Mouse (Mus musculus): Measurements from ENCODE around the gene Ccrl2.

DNA sequence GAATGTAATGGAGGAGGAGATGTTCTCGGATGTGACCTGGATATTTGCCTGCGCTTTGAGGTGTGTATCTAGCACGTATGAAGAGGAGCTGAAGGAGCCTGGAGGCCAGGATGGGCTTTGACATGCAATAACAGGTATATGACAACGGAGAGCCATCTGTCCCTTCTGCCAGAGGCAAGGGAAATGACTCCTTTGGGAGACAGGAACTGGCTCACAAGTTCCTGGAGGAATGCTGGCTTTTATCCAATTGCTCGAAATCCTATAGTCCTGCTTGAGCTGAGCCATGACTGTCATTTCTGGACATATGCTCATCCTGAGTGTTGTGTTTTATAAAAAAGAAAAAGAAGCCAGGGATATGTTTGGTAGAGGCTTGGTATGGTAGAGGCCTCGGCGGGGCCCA lies 31.6 kb upstream of the Ccrl2 start:
- TF ChIP-seq POLR2A (IDR thresholded peaks at IDR 0.05; ENCODE audit: insufficient read depth, low read depth, low read length) (no peak), CTCF (IDR thresholded peaks at IDR 0.05; ENCODE audit: insufficient read depth, low read depth, low read length) (no peak)

Data from olfactory bulb, adult 2 months (tissue).